Mouse (Mus musculus) MEL (cell line): Measurements from ENCODE around the gene Tmem198. TPM values are rescaled to one million over a fixed set of nuclear protein-coding genes. Genes with fewer than 3 reads are reported as not detected.

Experiments
- DNase-seq: peaks from one replicate; pipeline ENCODE4 v3.0.0; 2011; ENCODE audit warnings: low read depth, low spot score
- H3K27ac ChIP-seq: 2 replicates; pipeline ENCODE4 v1.5.1; 2012; ENCODE audit warnings: low read depth, mild to moderate bottlenecking, control low read depth, low read length, moderate library complexity; ENCODE audit not compliant: control insufficient read depth
- H3K27me3 ChIP-seq, 2 experiments: fragments of 150-350 bp in 1 of 2; sonication (generic) in 1 of 2; 2 replicates each; pipeline ENCODE4 v1.6.1; 2012; ENCODE audit warnings: low read length in 2 of 2, mild to moderate bottlenecking in 2 of 2, improper control_type of control experiment in 1 of 2, moderate library complexity in 1 of 2; ENCODE audit not compliant: insufficient read depth in 2 of 2, control insufficient read depth in 1 of 2
- H3K36me3 ChIP-seq, 2 experiments: 2 replicates each; pipeline ENCODE4 v1.6.1; 2012 to 2014; ENCODE audit warnings: low read length in 2 of 2, improper control_type of control experiment in 1 of 2, inconsistent platforms in 1 of 2, mild to moderate bottlenecking in 1 of 2; ENCODE audit not compliant: insufficient read depth in 2 of 2, control insufficient read depth in 1 of 2
- H3K4me1 ChIP-seq, 2 experiments: fragments of 150-350 bp in 1 of 2; sonication (generic) in 1 of 2; 2 replicates each; pipeline ENCODE4 v1.6.1; 2012; ENCODE audit warnings: low read length in 2 of 2, improper control_type of control experiment in 1 of 2, mild to moderate bottlenecking in 1 of 2; ENCODE audit not compliant: insufficient read depth in 2 of 2, control insufficient read depth in 1 of 2
- H3K4me3 ChIP-seq, 2 experiments: fragments of 150-350 bp in 1 of 2; sonication (generic) in 1 of 2; 2 replicates each; pipeline ENCODE4 v1.5.1; 2012; ENCODE audit warnings: low read depth in 2 of 2, low read length in 2 of 2, mild to moderate bottlenecking in 2 of 2, moderate library complexity in 2 of 2, control low read depth in 1 of 2, improper control_type of control experiment in 1 of 2; ENCODE audit not compliant: control insufficient read depth in 1 of 2, insufficient read depth in 1 of 2
- H3K79me2 ChIP-seq: 2 replicates; pipeline ENCODE4 v1.6.1; 2012; ENCODE audit warnings: mild to moderate bottlenecking, low read length, moderate library complexity; ENCODE audit not compliant: control insufficient read depth, poor library complexity, insufficient read depth
- H3K9ac ChIP-seq: 2 replicates; pipeline ENCODE4 v1.6.1; 2012; ENCODE audit warnings: low read depth, mild to moderate bottlenecking, control low read depth, low read length, moderate library complexity; ENCODE audit not compliant: control insufficient read depth, poor library complexity, severe bottlenecking
- H3K9me3 ChIP-seq: fragments of 150-350 bp; sonication (generic); replicated peaks from 2 replicates; pipeline ENCODE4 v1.6.1; 2012; ENCODE audit warnings: mild to moderate bottlenecking, low read length, improper control_type of control experiment, moderate library complexity; ENCODE audit not compliant: insufficient read depth
- BHLHE40 ChIP-seq: IDR thresholded peaks from 2 replicates; pipeline ENCODE4 v1.6.1; 2012; ENCODE audit warnings: low read depth, mild to moderate bottlenecking, inconsistent platforms, low read length, improper control_type of control experiment, borderline replicate concordance
- CHD1 ChIP-seq: IDR thresholded peaks from 2 replicates; pipeline ENCODE4 v1.6.1; 2012; ENCODE audit warnings: low read depth, mild to moderate bottlenecking, inconsistent platforms, low read length, improper control_type of control experiment
- CHD2 ChIP-seq: IDR thresholded peaks from 2 replicates; pipeline ENCODE4 v1.6.1; 2011; ENCODE audit warnings: low read length, improper control_type of control experiment
- GATA1 ChIP-seq: IDR thresholded peaks from 2 replicates; pipeline ENCODE4 v1.6.1; 2011; ENCODE audit warnings: low read depth, low read length, improper control_type of control experiment
- HCFC1 ChIP-seq: IDR thresholded peaks from 2 replicates; pipeline ENCODE4 v1.6.1; 2012; ENCODE audit warnings: low read depth, mild to moderate bottlenecking, inconsistent platforms, low read length, improper control_type of control experiment, moderate library complexity
- JUND ChIP-seq: IDR thresholded peaks from 2 replicates; pipeline ENCODE4 v1.6.1; 2011; ENCODE audit warnings: low read depth, mild to moderate bottlenecking, improper control_type of control experiment, low read length
- MAFK ChIP-seq: IDR thresholded peaks from 2 replicates; pipeline ENCODE4 v1.6.1; 2011; ENCODE audit warnings: low read depth, mild to moderate bottlenecking, low read length, improper control_type of control experiment, borderline replicate concordance
- MYC ChIP-seq: IDR thresholded peaks from 2 replicates; pipeline ENCODE4 v1.6.1; 2011; ENCODE audit warnings: low read depth, mild to moderate bottlenecking, low read length, improper control_type of control experiment, moderate library complexity
- NELFE ChIP-seq: IDR thresholded peaks from 2 replicates; pipeline ENCODE4 v1.6.1; 2011; ENCODE audit warnings: low read depth, low read length, improper control_type of control experiment
- POLR2A ChIP-seq, 2 experiments: IDR thresholded peaks; 2 replicates each; pipeline ENCODE4 v1.6.1; 2011 to 2012; ENCODE audit warnings: low read length in 2 of 2, mild to moderate bottlenecking in 2 of 2, control low read depth in 1 of 2, improper control_type of control experiment in 1 of 2, low read depth in 1 of 2, moderate library complexity in 1 of 2; ENCODE audit not compliant: control insufficient read depth in 1 of 2, insufficient read depth in 1 of 2, poor library complexity in 1 of 2
- POLR2AphosphoS2 ChIP-seq: IDR thresholded peaks from 2 replicates; pipeline ENCODE4 v1.6.1; 2011; ENCODE audit warnings: low read length, improper control_type of control experiment
- POLR2AphosphoS5 ChIP-seq: IDR thresholded peaks from 2 replicates; pipeline ENCODE4 v1.6.1; 2012; ENCODE audit warnings: low read depth, borderline replicate concordance, mild to moderate bottlenecking, inconsistent platforms, low read length, moderate library complexity, mixed read lengths
- RAD21 ChIP-seq: IDR thresholded peaks from 2 replicates; pipeline ENCODE4 v1.6.1; 2011; ENCODE audit warnings: mild to moderate bottlenecking, low read depth, low read length, improper control_type of control experiment
- RCOR1 ChIP-seq: IDR thresholded peaks from 2 replicates; pipeline ENCODE4 v1.6.1; 2012; ENCODE audit warnings: low read depth, mild to moderate bottlenecking, inconsistent platforms, low read length, improper control_type of control experiment
- SIN3A ChIP-seq: IDR thresholded peaks from 2 replicates; pipeline ENCODE4 v1.6.1; 2012; ENCODE audit warnings: low read length, improper control_type of control experiment, inconsistent platforms
- SMC3 ChIP-seq: IDR thresholded peaks from 2 replicates; pipeline ENCODE4 v1.6.1; 2011; ENCODE audit warnings: low read depth, low read length, improper control_type of control experiment
- UBTF ChIP-seq: IDR thresholded peaks from 2 replicates; pipeline ENCODE4 v1.6.1; 2012; ENCODE audit warnings: low read depth, mild to moderate bottlenecking, inconsistent platforms, low read length, improper control_type of control experiment, moderate library complexity, borderline replicate concordance; ENCODE audit not compliant: insufficient read depth
- USF1 ChIP-seq: IDR thresholded peaks from 2 replicates; pipeline ENCODE4 v1.6.1; 2014; ENCODE audit warnings: low read depth, mild to moderate bottlenecking, inconsistent platforms, low read length, improper control_type of control experiment, moderate library complexity
- USF2 ChIP-seq, 2 experiments: IDR thresholded peaks; 2 replicates each; pipeline ENCODE4 v1.6.1; 2011 to 2012; ENCODE audit warnings: improper control_type of control experiment in 2 of 2, low read length in 2 of 2, borderline replicate concordance in 1 of 2, inconsistent platforms in 1 of 2, low read depth in 1 of 2, mild to moderate bottlenecking in 1 of 2; ENCODE audit not compliant: insufficient read depth in 1 of 2
- ZC3H11A ChIP-seq: IDR thresholded peaks from 2 replicates; pipeline ENCODE4 v1.6.1; 2012; ENCODE audit warnings: low read depth, mild to moderate bottlenecking, inconsistent platforms, low read length, improper control_type of control experiment
- ZMIZ1 ChIP-seq: IDR thresholded peaks from 2 replicates; pipeline ENCODE4 v1.6.1; 2012; ENCODE audit warnings: low read depth, mild to moderate bottlenecking, inconsistent platforms, low read length, improper control_type of control experiment, moderate library complexity
- ZNF384 ChIP-seq: IDR thresholded peaks from 2 replicates; pipeline ENCODE4 v1.6.1; 2012; ENCODE audit warnings: low read depth, mild to moderate bottlenecking, inconsistent platforms, low read length, improper control_type of control experiment
- polyA plus RNA-seq, 2 experiments: library from polyadenylated mRNA; stranded (reverse) in 1 of 2; unstranded in 1 of 2; fragments of >175 nt in 1 of 2; fragments of >200 nt in 1 of 2; gene quantifications; 2 replicates each; pipeline versions ENCODE4 v1.2.1 to v1.2.4; 2012; ENCODE audit warnings: low replicate concordance in 2 of 2, low read depth in 1 of 2; ENCODE audit not compliant: insufficient read length in 2 of 2, insufficient read depth in 1 of 2, missing spikeins in 1 of 2
- total RNA-seq: library from RNA; depleted of rRNA; stranded (reverse); fragments of 300-350 nt; gene quantifications from 2 replicates; pipeline ENCODE4 v1.2.3, GENCODE M21; 2012

The Tmem198 gene
- total and polyA plus RNA-seq, 3 experiments: 0.65 to 1.4 TPM; not detected in 1

- DNase-seq: no peak
- H3K4me3 ChIP-seq: no peak overlapping the region
- TF ChIP-seq USF1 (no peak), RAD21 (no peak), USF2 (IDR thresholded peaks at IDR 0.05; ENCODE audit: borderline replicate concordance in 1 of 2, insufficient read depth in 1 of 2, low read depth in 1 of 2, low read length in 2 of 2) (no peak), GATA1 (no peak), RCOR1 (no peak), SMC3 (no peak), ZMIZ1 (no peak), CHD2 (no peak), UBTF (no peak), POLR2AphosphoS5 (no peak), SIN3A (no peak), CHD1 (no peak), MAFK (no peak), MYC (no peak), POLR2AphosphoS2 (no peak), NELFE (no peak)
- H3K4me1 ChIP-seq: peaks cover 0 to 8% of the 10 kb centered on the region in 2 experiments; a peak in 1 of 4 replicates
- H3K79me2 ChIP-seq: peaks cover 2% of the 10 kb centered on the region; the same call in 1 of the 2 replicates
- H3K27me3 ChIP-seq: no peaks in the 10 kb centered on the region; a peak in 1 of 4 replicates
- H3K9ac ChIP-seq: no peak overlapping the region
- H3K36me3 ChIP-seq: peaks cover 0 to 9% of the 10 kb centered on the region in 2 experiments; a peak in 2 of 4 replicates
- H3K27ac ChIP-seq: no peak overlapping the region
- no peaks in the 10 kb centered on the region for H3K9me3 ChIP-seq
Measured at GRCm38 (mm10) chr1:75517984-75518383, 38.7 kb downstream of the Tmem198 start.

DNA sequence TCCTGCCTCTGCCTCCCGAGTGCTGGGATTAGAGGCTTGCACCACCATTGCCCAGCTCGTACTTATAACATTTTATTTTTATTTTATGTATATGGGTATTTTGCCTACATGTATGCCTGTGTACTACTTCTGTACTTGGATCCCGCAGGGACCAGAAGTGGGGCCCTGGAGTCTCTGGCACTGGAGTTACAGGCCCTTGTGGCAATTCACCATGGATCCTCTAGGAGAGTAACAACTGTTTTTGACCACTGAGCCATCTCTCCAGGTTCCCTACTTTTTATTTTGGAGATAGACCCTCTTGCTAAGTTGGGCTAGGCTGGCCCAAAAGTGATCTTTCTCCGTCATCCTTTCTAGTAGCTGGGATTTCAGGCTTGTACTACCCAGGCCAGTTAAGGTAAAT is 39.1 kb downstream of the Tmem198 start:
- no peak overlapping the region for H3K27ac ChIP-seq
- H3K79me2 ChIP-seq: peaks cover 2% of the 10 kb centered on the region; the same call in 1 of the 2 replicates
- no peaks in the 10 kb centered on the region for H3K9me3 ChIP-seq
- H3K9ac ChIP-seq: no peak overlapping the region
- DNase-seq: no peak
- TF ChIP-seq USF2 (IDR thresholded peaks at IDR 0.05; ENCODE audit: borderline replicate concordance in 1 of 2, insufficient read depth in 1 of 2, low read depth in 1 of 2, low read length in 2 of 2) (no peak), HCFC1 (no peak), JUND (no peak), RAD21 (no peak), POLR2A (IDR thresholded peaks at IDR 0.05; ENCODE audit: control insufficient read depth in 1 of 2, insufficient read depth in 1 of 2, low read depth in 1 of 2, low read length in 2 of 2, poor library complexity in 1 of 2) (no peak), ZC3H11A (no peak), BHLHE40 (no peak), MYC (no peak), ZNF384 (no peak), SMC3 (no peak)
- H3K36me3 ChIP-seq: peaks cover 0 to 11% of the 10 kb centered on the region in 2 experiments; a peak in 2 of 4 replicates
- H3K4me1 ChIP-seq: peaks cover 0 to 8% of the 10 kb centered on the region in 2 experiments; a peak in 1 of 4 replicates
- no peaks in the 10 kb centered on the region; a peak in 1 of 4 replicates for H3K27me3 ChIP-seq
- H3K4me3 ChIP-seq: no peak overlapping the region
